Mouse (Mus musculus) small intestine, adult 2 months (tissue): Measurements from ENCODE around the gene Ceacam15.
"Not testable (repeated sequence)": the region's sequence is repeated elsewhere in the genome, so short reads cannot be mapped to it uniquely, and the experiment has no call there.

Source experiments
- CTCF ChIP-seq: fragments of 200-500 bp; IDR thresholded peaks from 2 replicates; pipeline ENCODE4 v1.5.1; 2012; ENCODE audit warnings: low read depth, mild to moderate bottlenecking, control low read depth, inconsistent platforms, low read length, moderate library complexity, mixed read lengths; ENCODE audit not compliant: insufficient replicate concordance, insufficient read length; ENCODE audit errors: extremely low read depth
- POLR2A ChIP-seq: fragments of 200-500 bp; IDR thresholded peaks from 2 replicates; pipeline ENCODE4 v1.6.1; 2012; ENCODE audit warnings: low read depth, mild to moderate bottlenecking, control low read depth, inconsistent platforms, low read length, moderate library complexity

DNA sequence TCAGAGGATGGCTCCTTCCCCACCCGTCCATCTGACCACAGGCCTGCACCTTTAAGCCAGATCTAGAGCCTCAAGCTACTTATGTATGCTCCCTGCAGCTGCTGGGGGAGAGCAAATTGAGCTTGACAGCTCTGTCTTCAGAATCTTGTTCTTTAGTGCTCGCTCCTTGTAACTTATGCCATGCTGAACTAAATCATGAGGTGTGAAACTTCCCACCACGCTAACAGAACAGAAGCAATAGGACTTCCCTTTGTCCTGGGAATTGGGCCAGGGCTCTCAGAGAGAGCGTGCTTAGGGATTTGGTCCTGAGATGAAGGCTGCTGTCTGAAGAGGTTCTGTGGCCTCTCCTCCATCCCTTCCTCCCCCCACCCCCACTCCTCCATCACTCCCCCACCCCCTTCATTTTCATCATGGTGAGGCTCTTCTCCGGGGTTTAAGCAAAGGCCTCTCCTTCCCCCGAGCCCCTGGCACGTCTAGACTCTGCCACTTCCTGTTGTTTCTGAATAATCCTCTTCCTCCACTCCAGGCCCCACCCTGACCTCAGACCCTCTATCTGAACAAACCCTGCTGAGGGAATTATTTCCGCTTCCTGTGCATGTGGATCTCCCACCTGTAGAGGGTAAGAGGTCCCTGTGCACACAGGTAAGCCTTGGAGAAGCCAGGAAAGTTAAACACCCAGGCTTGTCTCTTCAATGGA lies 41.1 kb upstream of the Ceacam15 start:
- not testable (repeated sequence) for TF ChIP-seq POLR2A, CTCF
